Mouse (Mus musculus): ENCODE measurements at regions not wholly inside any gene's neighbourhood (a gene's known extent, or its start where the extent isn't known, plus 50 kb on each side); places are given as distances from the start of the nearest gene placed in this dataset.

DNA sequence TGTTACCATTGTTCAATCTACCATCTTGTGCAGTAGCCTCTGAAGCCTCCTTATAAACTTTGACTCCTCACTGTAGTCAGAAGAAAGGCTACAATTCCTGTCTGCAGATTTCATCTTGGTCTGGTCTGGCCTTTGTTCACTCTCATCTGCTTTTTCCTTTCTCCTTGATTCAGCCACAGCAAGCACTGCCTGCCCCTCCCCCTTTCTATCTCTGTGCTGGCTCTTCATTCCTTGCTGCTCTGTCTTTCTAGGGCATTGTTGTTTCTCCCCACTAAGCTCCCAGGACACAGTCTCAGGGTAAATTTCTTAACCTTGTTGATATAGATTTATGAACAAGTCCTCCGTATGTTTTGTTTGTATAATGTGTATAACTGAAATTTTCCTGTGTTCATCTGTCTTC is 62.3 kb upstream of the Gprin3 start:
- H3K4me1 ChIP-seq (ENCODE audit: control insufficient read depth, insufficient read depth, low read length) = no peaks in the 10 kb centered on the region
- H3K27me3 ChIP-seq (replicated peaks; ENCODE audit: control insufficient read depth, insufficient read depth, low read length) = no peaks in the 10 kb centered on the region
- no peaks in the 10 kb centered on the region for H3K36me3 ChIP-seq (ENCODE audit: control insufficient read depth, insufficient read depth, low read length)
- no peak overlapping the region for H3K4me3 ChIP-seq (ENCODE audit: low read depth, low read length)
- 83% methylated on average over 1 of the region's 1 CpGs for WGBS
- no peak for ATAC-seq
- peak; percentile 7 for DNase-seq (ENCODE audit: low spot score)
- no peak overlapping the region for H3K9ac ChIP-seq (ENCODE audit: low read length)
- H3K9me3 ChIP-seq (replicated peaks; ENCODE audit: control insufficient read depth, low read length) = no peaks in the 10 kb centered on the region
- no peak overlapping the region for H3K27ac ChIP-seq (ENCODE audit: low read depth, low read length)
- no peak overlapping the region for H3K4me2 ChIP-seq (ENCODE audit: low read length)

- ATAC-seq = no peak
- Histone ChIP-seq H3K4me3 (ENCODE audit: low read depth, low read length) (no peak overlapping the region), H3K27me3 (replicated peaks; ENCODE audit: control insufficient read depth, insufficient read depth, low read length) (no peaks in the 10 kb centered on the region), H3K4me2 (ENCODE audit: low read length) (no peak overlapping the region), H3K9ac (ENCODE audit: low read length) (no peak overlapping the region), H3K36me3 (ENCODE audit: control insufficient read depth, insufficient read depth, low read length) (no peaks in the 10 kb centered on the region), H3K27ac (ENCODE audit: low read depth, low read length) (no peak overlapping the region), H3K9me3 (replicated peaks; ENCODE audit: control insufficient read depth, low read length) (no peaks in the 10 kb centered on the region), H3K4me1 (ENCODE audit: control insufficient read depth, insufficient read depth, low read length) (no peaks in the 10 kb centered on the region)
- 89% methylated on average over 3 of the region's 3 CpGs for WGBS
- no peak for DNase-seq (ENCODE audit: low spot score)
Observed at GRCm38 (mm10) chr6:59484004-59484403, 57.9 kb upstream of the Gprin3 start.

DNA sequence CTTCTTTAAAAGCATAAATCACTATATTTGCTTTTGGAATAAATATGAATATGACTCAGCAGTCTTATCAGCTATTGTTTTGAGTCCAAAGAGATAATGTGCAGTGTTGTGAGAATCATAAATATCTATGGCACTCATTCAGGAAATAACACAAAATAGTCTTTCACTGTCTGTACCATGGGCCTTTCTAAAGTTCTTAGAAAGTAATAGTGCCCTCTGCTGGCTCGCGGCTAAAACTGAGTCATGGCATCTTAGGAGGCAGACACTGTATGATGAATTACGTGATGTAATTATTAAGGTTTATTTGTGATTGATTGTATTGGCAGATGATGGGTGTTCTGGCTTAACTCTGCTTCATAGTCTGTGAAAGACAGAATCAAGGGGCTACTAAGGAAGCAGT is 57.5 kb upstream of the Gprin3 start:
- Histone ChIP-seq H3K27ac (ENCODE audit: low read depth, low read length) (no peak overlapping the region), H3K4me3 (ENCODE audit: low read depth, low read length) (no peak overlapping the region), H3K36me3 (ENCODE audit: control insufficient read depth, insufficient read depth, low read length) (no peaks in the 10 kb centered on the region), H3K4me2 (ENCODE audit: low read length) (no peak overlapping the region), H3K9ac (ENCODE audit: low read length) (no peak overlapping the region), H3K9me3 (replicated peaks; ENCODE audit: control insufficient read depth, low read length) (no peaks in the 10 kb centered on the region), H3K4me1 (ENCODE audit: control insufficient read depth, insufficient read depth, low read length) (no peaks in the 10 kb centered on the region), H3K27me3 (replicated peaks; ENCODE audit: control insufficient read depth, insufficient read depth, low read length) (no peaks in the 10 kb centered on the region)
- peak; percentile 76 for DNase-seq (ENCODE audit: low spot score)
- ATAC-seq = peak; percentile 83
- 12% methylated on average over 3 of the region's 3 CpGs for WGBS

Data from forebrain, embryonic 14.5 days (tissue).